Mouse (Mus musculus): ENCODE data around the gene Irf2bpl. TPM values are rescaled to one million over a fixed set of nuclear protein-coding genes. Genes with fewer than 3 reads are reported as not detected.
A peak's percentile ranks its signal among the peaks of the same experiment; 100 is the strongest.

The Irf2bpl gene
- polyA plus RNA-seq, 1 experiment = 59.1 TPM

DNA sequence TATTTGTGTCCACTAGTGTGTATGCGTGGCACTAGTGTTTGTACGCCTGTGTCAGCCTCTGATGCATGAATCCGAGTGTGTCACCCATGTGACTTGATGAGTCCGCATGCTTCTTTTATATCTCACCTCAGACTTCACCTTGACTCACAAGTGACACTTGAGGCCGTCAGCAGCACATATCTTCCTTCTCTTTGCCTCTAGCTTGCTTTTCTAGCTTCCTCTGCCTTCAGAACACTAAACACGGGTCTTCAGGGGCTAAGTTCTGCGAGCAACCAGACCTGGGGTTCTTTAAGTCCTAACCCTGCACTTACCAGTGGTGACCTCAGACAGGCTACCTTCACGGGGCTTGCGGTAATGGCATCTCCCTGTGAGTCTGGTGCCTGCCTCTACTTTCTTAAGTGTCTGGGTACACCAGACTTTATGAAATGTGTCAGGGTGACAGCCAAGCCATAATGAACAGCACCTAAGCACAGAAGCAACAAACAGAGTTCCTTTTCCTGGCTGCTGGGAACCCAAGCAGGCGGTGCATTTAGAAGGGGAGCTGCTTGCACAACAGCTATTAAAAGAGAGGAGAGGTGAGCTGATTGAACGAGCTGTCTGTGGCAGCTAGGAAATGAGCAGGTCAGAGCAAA is 51.9 kb downstream of the Irf2bpl start:
- no peak overlapping the region for H3K4me3 ChIP-seq
- peak overlapping the region; percentile 89 for H3K4me2 ChIP-seq (ENCODE audit: low read depth)
- H3K79me2 ChIP-seq (ENCODE audit: control insufficient read depth, insufficient read depth) = no peaks in the 10 kb centered on the region
- H3K27me3 ChIP-seq (ENCODE audit: control insufficient read depth, insufficient read depth, insufficient read length) = no peaks in the 10 kb centered on the region
- H3K36me3 ChIP-seq (ENCODE audit: control insufficient read depth, insufficient read depth) = no peaks in the 10 kb centered on the region
- TF ChIP-seq TCF3 (IDR thresholded peaks at IDR 0.05; ENCODE audit: insufficient read length, low read depth) (no peak), TCF12 (IDR thresholded peaks at IDR 0.05; ENCODE audit: insufficient read depth, poor library complexity, severe bottlenecking) (no peak), POLR2AphosphoS2 (IDR thresholded peaks at IDR 0.05; ENCODE audit: insufficient read length, low read depth) (no peak), USF1 (IDR thresholded peaks at IDR 0.05; ENCODE audit: low read depth) (peak; percentile 8), CEBPB (IDR thresholded peaks at IDR 0.05; ENCODE audit: insufficient read depth, poor library complexity, severe bottlenecking) (0 out of 2 replicates have a peak, but pooled peaks have one; percentile 24), E2F4 (IDR thresholded peaks at IDR 0.05; ENCODE audit: insufficient read depth) (no peak), POLR2A (IDR thresholded peaks at IDR 0.05; ENCODE audit: insufficient read length, low read depth) (no peak)
- peak overlapping the region; percentile 2 for H3ac ChIP-seq (ENCODE audit: control insufficient read depth, insufficient read length)

DNA sequence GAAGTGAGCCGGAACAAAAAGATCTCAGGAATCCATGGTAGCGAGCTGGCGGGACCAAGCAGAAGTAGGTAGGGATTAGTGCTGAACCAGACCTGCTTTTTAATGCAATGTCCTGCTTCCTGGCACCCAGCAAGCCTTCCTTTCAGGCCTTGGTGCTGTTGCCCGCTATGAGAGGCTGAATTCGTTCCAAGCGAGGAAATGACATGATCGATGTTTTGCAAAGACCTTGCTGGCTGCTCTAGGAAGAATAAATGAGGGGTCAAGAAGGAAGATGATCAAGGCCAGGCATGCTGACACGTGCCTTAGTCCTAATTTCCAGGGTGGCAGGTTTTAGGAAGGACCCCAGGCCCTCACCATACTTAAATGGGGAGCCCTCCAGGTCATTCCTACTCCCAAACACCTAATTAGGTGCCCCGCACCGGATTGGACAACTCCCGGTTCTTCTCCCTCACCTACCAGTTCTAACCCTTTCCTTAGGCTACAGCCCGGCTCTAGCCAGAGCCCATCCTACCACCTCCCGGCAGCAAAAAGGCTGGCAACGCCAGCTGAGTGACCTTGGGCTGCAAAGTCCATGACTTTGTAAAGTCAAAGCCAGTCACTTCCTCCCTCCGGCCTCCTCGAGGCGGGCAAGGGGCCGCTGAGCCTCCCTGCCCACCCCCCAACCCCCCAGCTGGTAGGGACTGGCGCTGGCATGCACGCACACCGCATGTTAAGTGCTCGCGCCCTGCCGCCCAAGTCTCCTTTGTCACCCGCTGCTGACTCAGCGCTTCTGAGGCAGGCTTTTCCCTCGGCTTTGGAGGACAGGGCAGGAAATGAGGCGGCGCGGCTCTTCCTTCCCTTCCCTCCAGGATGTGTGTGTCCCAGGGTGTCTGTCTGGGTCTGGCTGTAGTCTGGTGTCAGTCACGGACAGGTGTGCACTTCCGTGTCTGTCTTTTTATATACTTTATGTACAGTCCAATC is 52.7 kb downstream of the Irf2bpl start:
- H3K36me3 ChIP-seq (ENCODE audit: control insufficient read depth, insufficient read depth) = no peaks in the 10 kb centered on the region
- peak overlapping the region; percentile 89 for H3K4me2 ChIP-seq (ENCODE audit: low read depth)
- no peaks in the 10 kb centered on the region for H3K79me2 ChIP-seq (ENCODE audit: control insufficient read depth, insufficient read depth)
- H3K4me3 ChIP-seq = no peak overlapping the region
- H3ac ChIP-seq (ENCODE audit: control insufficient read depth, insufficient read length) = no peak overlapping the region
- TF ChIP-seq POLR2AphosphoS2 (IDR thresholded peaks at IDR 0.05; ENCODE audit: insufficient read length, low read depth) (peak; percentile 64), TCF12 (IDR thresholded peaks at IDR 0.05; ENCODE audit: insufficient read depth, poor library complexity, severe bottlenecking) (no peak), SRF (IDR thresholded peaks at IDR 0.05; ENCODE audit: control insufficient read depth, insufficient read length, low read depth) (no peak), REST (IDR thresholded peaks at IDR 0.05; ENCODE audit: insufficient read depth, insufficient read length) (no peak), E2F4 (IDR thresholded peaks at IDR 0.05; ENCODE audit: insufficient read depth) (no peak), POLR2A (IDR thresholded peaks at IDR 0.05; ENCODE audit: insufficient read length, low read depth) (peak; percentile 53), USF1 (IDR thresholded peaks at IDR 0.05; ENCODE audit: low read depth) (no peak), MAX (IDR thresholded peaks at IDR 0.05; ENCODE audit: low read depth) (no peak), CEBPB (IDR thresholded peaks at IDR 0.05; ENCODE audit: insufficient read depth, poor library complexity, severe bottlenecking) (no peak), MYOD1 (IDR thresholded peaks at IDR 0.05; ENCODE audit: control insufficient read depth in 1 of 3, insufficient read length in 2 of 3, low read depth in 2 of 3) (peak in 1 of 3 experiments; percentile 60), MYOG (IDR thresholded peaks at IDR 0.05; ENCODE audit: control insufficient read depth in 1 of 3, insufficient read depth in 1 of 3, insufficient read length in 2 of 3, low read depth in 2 of 3) (peak in 1 of 3 experiments; percentile 69), TCF3 (IDR thresholded peaks at IDR 0.05; ENCODE audit: insufficient read length, low read depth) (no peak)
- H3K27me3 ChIP-seq (ENCODE audit: control insufficient read depth, insufficient read depth, insufficient read length) = no peaks in the 10 kb centered on the region

Other genes starting within 250 kb of the Irf2bpl start
- 1.6 TPM for gene Vash1, start 206.1 kb downstream of the Irf2bpl start, polyA plus RNA-seq (2012; fragmentation: generic; extraction: Trizol)
- gene Angel1, start 158.3 kb downstream of the Irf2bpl start, polyA plus RNA-seq (2012; fragmentation: generic; extraction: Trizol) = 3.0 TPM
- gene Lrrc74a, start 150.4 kb downstream of the Irf2bpl start, polyA plus RNA-seq (2012; fragmentation: generic; extraction: Trizol) = not detected
- gene Cipc, start 62.2 kb upstream of the Irf2bpl start, polyA plus RNA-seq (2012; fragmentation: generic; extraction: Trizol) = 14.7 TPM
- gene Zdhhc22, start 105.6 kb upstream of the Irf2bpl start, polyA plus RNA-seq (2012; fragmentation: generic; extraction: Trizol) = 0.01 TPM
- not detected for gene Tmem63c, start 136.5 kb upstream of the Irf2bpl start, polyA plus RNA-seq (2012; fragmentation: generic; extraction: Trizol)
- 0.04 TPM for gene Ngb, start 217.7 kb upstream of the Irf2bpl start, polyA plus RNA-seq (2012; fragmentation: generic; extraction: Trizol)

Measured in myocyte (in vitro differentiated cells).